Mouse (Mus musculus): Measurements from ENCODE around the gene Celf5. TPM values are rescaled to one million over a fixed set of nuclear protein-coding genes. Genes with fewer than 3 reads are reported as not detected.

Gene Celf5
- polyA plus RNA-seq, 1 experiment from 2014 or later = 37.1 TPM

DNA sequence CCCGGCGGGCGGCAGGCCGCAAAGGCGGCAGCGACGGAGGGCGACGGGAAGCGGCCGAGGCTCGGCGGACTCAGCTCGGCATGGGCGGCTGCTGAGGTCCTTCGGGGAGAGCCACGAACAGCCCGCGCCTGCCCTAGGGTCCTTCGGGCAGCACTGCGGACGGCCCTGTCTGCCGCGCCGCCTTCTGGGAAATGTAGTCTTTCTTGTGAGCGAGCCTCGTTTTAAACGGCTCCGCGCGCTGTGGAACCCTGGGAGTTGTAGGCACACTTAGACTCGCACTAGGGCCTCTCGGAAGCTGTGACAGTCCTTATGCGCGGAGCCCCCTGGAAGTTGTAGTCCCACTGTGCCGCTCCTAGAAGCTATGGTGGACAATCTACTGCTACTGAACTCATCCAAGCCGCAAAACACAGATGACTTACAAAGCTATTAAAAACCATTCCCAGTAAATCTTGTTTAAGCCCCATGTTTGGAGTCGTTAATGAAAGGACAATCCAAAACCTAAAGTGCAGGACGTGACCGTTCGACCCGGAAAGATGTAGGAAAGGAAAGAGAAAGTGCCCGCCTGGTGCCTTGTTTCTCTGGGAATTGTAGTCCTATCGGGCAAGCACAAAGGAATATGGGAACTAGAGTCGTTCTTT is 13.9 kb upstream of the Celf5 start, which contains the start of gene Ncln:
Gene Ncln (minus strand): TSS at position 129 of the 638 bp plus-strand sequence.
- H3K4me2 ChIP-seq = peak within 1 kb of the TSS; percentile 92
- peak within 1 kb of the TSS; percentile 78 for H3K9ac ChIP-seq
- peaks cover 27% of the 10 kb centered on the region for H3K4me1 ChIP-seq
- peaks cover 21% of the 10 kb centered on the region for H3K36me3 ChIP-seq (replicated peaks)
- H3K4me3 ChIP-seq (replicated peaks) = peak within 1 kb of the TSS; percentile 73
- under 1% methylated on average over 45 of the region's 45 CpGs for WGBS
- ATAC-seq (ENCODE audit: low FRiP score) = peak; percentile 96
- no peaks in the 10 kb centered on the region for H3K9me3 ChIP-seq
- H3K27ac ChIP-seq = peak within 1 kb of the TSS; percentile 50; the same call in 1 of the 2 replicates
- H3K27me3 ChIP-seq = no peaks in the 10 kb centered on the region

DNA sequence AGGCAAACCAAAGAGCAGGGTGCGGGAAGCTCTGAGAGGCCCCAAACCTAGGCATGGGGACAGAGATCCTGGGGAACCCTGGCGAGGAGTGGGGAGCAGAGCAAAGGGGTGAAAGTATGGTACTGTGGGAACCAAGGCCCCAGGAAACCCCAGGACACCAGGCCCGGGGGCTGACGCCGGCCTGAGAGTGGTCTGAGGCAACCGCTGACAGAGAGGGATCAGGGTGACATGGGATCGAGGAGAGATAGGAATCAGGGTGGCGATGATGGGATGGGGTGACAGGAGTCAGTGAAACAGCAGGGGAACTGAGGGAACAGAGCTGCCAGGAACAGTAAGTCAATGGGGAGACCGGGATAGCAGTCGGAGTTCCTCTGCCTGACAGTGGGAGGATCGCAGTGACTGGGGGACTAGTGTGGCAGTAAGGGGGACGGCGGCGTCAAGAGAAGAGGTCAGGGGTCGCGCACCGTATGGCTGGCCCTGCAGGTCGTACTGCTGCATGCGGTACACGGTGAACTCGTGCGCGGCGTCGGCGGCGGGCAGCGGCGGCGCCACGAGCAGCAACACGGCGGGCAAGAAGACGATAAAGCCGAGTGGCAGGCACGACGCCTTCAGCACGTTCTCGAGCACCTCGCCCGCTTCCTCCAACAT is 13.2 kb upstream of the Celf5 start:
- peaks cover 28% of the 10 kb centered on the region for H3K36me3 ChIP-seq (replicated peaks)
- no peaks in the 10 kb centered on the region for H3K27me3 ChIP-seq
- no peaks in the 10 kb centered on the region for H3K9me3 ChIP-seq
- peak; percentile 42 for ATAC-seq (ENCODE audit: low FRiP score)
- H3K4me3 ChIP-seq (replicated peaks) = peak overlapping the region; percentile 73
- H3K4me1 ChIP-seq = peaks cover 27% of the 10 kb centered on the region
- peak overlapping the region; percentile 78 for H3K9ac ChIP-seq
- 0 out of 2 replicates have a peak overlapping the region, but pooled peaks have one; percentile 47 for H3K27ac ChIP-seq
- WGBS = 2% methylated on average over 41 of the region's 41 CpGs
- peak overlapping the region; percentile 92 for H3K4me2 ChIP-seq

DNA sequence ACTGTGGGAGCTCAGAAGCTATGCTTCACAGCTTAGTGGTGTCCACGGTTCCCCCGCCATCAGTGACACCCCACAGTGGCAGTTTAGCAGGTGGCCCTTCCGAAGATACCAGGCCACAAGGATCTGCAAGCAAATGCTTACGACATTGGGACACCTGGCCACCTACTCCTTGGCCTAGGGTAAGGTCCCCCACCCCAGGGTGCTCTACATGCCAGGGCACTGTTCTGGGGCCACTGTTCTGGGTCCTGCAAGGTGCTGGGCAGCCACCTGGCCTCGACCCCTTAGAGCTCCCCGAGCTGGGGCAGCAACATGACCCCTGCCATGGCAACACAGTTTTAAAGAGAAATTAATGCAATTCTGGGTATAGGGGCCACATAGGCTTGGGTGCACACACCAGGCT is 12.6 kb upstream of the Celf5 start:
- H3K4me1 ChIP-seq = peaks cover 27% of the 10 kb centered on the region
- peak overlapping the region; percentile 78 for H3K9ac ChIP-seq
- peak overlapping the region; percentile 92 for H3K4me2 ChIP-seq
- H3K9me3 ChIP-seq = no peaks in the 10 kb centered on the region
- no peaks in the 10 kb centered on the region for H3K27me3 ChIP-seq
- H3K36me3 ChIP-seq (replicated peaks) = peaks cover 34% of the 10 kb centered on the region
- no peak overlapping the region for H3K27ac ChIP-seq
- ATAC-seq (ENCODE audit: low FRiP score) = no peak
- H3K4me3 ChIP-seq (replicated peaks) = peak overlapping the region; percentile 73
- 83% methylated on average over 6 of the region's 6 CpGs for WGBS

DNA sequence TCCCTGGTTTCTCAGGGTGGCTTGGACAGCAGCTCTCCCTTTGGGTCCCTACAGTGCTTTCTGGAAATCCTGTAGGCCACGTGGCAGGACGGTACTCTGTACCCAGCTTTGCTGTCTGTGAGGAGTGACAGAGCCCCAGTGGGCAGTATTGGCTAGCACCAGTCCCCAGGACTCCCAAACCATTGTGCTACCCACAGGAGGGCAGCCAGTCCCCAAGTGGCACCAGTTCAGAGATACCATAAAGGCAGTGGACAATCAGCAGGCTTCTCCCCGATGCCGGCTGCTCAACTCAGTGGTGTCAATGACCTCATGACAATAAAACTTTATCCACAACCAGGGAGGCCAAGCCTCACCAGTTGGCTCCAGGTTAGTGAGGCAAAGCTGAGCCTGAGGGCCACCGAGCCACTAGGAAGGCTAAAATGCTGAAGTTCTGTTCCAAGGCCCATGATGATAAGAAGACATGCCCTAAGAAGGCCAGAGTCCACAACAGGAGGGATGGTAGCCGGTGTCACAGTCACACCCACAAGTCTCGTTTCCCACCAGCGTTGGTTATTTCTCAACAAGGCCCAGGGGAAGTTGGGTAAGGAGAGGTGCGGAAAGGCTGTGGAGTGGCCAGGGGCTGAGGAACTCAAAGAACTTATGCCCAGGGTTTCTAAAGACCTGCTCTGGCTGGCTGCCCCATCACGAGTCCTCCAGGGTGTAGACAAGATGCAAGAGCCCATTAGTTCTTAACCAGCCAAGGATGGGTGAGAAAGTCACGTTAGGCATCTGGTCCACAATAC is 11.9 kb upstream of the Celf5 start:
- peak overlapping the region; percentile 73; the same call in 1 of the 2 replicates for H3K4me3 ChIP-seq (replicated peaks)
- no peak overlapping the region for H3K27ac ChIP-seq
- H3K9me3 ChIP-seq = no peaks in the 10 kb centered on the region
- peaks cover 41% of the 10 kb centered on the region for H3K36me3 ChIP-seq (replicated peaks)
- H3K4me2 ChIP-seq = peak overlapping the region; percentile 92
- H3K27me3 ChIP-seq = no peaks in the 10 kb centered on the region
- H3K4me1 ChIP-seq = peaks cover 27% of the 10 kb centered on the region
- WGBS = 89% methylated on average over 11 of the region's 11 CpGs
- no peak for ATAC-seq (ENCODE audit: low FRiP score)
- H3K9ac ChIP-seq = peak overlapping the region; percentile 21; the same call in 1 of the 2 replicates

DNA sequence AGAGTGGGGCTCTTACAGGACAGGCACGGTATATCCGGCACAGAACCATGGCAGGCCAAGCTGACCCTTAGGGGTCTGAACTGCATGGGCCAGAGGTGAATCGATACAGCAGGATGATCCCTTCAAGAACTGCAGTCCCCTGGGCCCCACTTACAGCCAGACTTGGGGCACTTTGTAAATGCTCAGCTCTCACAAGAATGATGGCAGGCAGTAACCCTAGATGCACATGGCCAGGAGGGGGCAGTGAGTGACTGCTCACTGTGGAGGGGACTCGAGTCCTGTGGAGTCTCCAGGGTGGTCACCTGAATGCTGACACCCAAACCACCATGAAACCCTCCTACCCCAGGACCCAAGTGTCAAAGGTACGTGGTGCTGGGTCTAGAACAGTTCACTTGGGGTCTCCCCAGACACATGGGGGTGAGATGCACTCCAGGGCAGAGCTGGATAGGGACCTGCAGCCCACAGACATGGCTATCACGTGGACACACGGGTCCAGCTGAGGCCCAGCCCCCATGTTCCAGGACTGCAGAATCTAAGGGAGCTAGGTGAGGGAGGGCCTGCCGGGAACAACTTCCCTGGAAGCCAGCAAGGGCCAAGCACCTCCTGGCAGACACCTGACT is 11.2 kb upstream of the Celf5 start:
- H3K4me2 ChIP-seq = no peak overlapping the region
- peaks cover 27% of the 10 kb centered on the region for H3K4me1 ChIP-seq
- H3K36me3 ChIP-seq (replicated peaks) = peaks cover 48% of the 10 kb centered on the region
- no peak overlapping the region for H3K27ac ChIP-seq
- no peak overlapping the region for H3K9ac ChIP-seq
- 88% methylated on average over 8 of the region's 8 CpGs for WGBS
- no peak overlapping the region for H3K4me3 ChIP-seq (replicated peaks)
- H3K27me3 ChIP-seq = no peaks in the 10 kb centered on the region
- no peaks in the 10 kb centered on the region for H3K9me3 ChIP-seq
- no peak for ATAC-seq (ENCODE audit: low FRiP score)

GRCm38 (mm10) chr10:81492606-81493240 is 10.2 kb upstream of the Celf5 start:
- no peaks in the 10 kb centered on the region for H3K27me3 ChIP-seq
- H3K9ac ChIP-seq = no peak overlapping the region
- H3K27ac ChIP-seq = no peak overlapping the region
- H3K4me1 ChIP-seq = peaks cover 27% of the 10 kb centered on the region
- no peaks in the 10 kb centered on the region for H3K9me3 ChIP-seq
- H3K4me2 ChIP-seq = no peak overlapping the region
- peaks cover 58% of the 10 kb centered on the region for H3K36me3 ChIP-seq (replicated peaks)
- H3K4me3 ChIP-seq (replicated peaks) = no peak overlapping the region
- no peak for ATAC-seq (ENCODE audit: low FRiP score)
- WGBS = 86% methylated on average over 11 of the region's 11 CpGs

- ATAC-seq (ENCODE audit: low FRiP score) = no peak
- H3K27ac ChIP-seq = no peak overlapping the region
- H3K4me3 ChIP-seq (replicated peaks) = no peak overlapping the region
- no peaks in the 10 kb centered on the region for H3K9me3 ChIP-seq
- no peak overlapping the region for H3K4me2 ChIP-seq
- peaks cover 75% of the 10 kb centered on the region for H3K36me3 ChIP-seq (replicated peaks)
- no peak overlapping the region for H3K9ac ChIP-seq
- H3K27me3 ChIP-seq = no peaks in the 10 kb centered on the region
- H3K4me1 ChIP-seq = peaks cover 19% of the 10 kb centered on the region
- 95% methylated on average over 9 of the region's 9 CpGs for WGBS
These were observed 8.5 kb upstream of the Celf5 start for GRCm38 (mm10) chr10:81491018-81491417.

DNA sequence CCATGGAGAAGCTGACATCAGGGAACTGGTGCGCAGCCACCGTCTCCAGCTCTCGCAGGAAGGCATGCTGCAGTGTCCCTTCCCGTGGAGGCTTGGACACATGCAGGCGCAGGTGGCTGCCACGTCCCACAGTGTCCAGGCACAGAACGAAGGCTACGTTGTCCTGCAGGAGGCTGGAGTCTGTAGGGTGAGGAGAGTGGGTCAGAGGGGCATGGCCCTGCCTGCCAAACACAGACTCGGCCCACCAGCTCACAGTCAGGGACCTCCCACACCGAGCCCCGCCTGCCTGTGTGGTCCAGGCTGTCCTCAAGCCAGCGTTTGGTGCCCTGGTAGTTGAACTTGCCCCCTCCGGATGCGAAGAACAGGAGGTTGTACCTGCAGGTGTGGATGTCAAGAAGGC is 7.4 kb upstream of the Celf5 start:
- Histone ChIP-seq H3K27me3 (no peaks in the 10 kb centered on the region), H3K4me1 (peaks cover 16% of the 10 kb centered on the region), H3K4me3 (replicated peaks) (no peak overlapping the region), H3K9ac (no peak overlapping the region), H3K27ac (no peak overlapping the region), H3K4me2 (no peak overlapping the region), H3K36me3 (replicated peaks) (peaks cover 76% of the 10 kb centered on the region), H3K9me3 (no peaks in the 10 kb centered on the region)
- ATAC-seq (ENCODE audit: low FRiP score) = no peak
- WGBS = 84% methylated on average over 14 of the region's 14 CpGs

DNA sequence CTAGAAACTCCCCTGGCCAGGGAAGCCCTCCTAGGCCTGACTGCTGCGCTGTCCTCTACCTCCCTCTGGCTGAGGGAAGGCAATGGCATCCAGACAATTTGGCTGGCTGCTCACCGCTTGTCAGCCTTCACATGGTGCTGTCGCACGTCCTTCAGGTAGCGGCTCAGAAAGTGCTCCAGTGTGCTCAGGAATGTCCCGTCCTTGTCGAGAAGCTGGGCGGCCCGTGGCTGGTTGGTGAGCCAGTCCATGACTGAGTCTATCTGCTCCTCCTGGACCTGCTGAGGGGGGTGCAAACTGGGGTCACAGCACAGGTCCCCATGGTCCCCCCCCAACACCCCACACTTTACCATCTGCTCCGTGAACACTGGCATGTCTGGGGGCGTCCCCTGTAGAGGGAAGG is 5.6 kb upstream of the Celf5 start:
- no peak overlapping the region for H3K9ac ChIP-seq
- H3K27ac ChIP-seq = no peak overlapping the region
- WGBS = 90% methylated on average over 11 of the region's 11 CpGs
- H3K36me3 ChIP-seq (replicated peaks) = peaks cover 72% of the 10 kb centered on the region
- H3K9me3 ChIP-seq = no peaks in the 10 kb centered on the region
- peaks cover 10% of the 10 kb centered on the region for H3K4me1 ChIP-seq
- H3K4me2 ChIP-seq = no peak overlapping the region
- H3K27me3 ChIP-seq = no peaks in the 10 kb centered on the region
- no peak overlapping the region for H3K4me3 ChIP-seq (replicated peaks)
- ATAC-seq (ENCODE audit: low FRiP score) = no peak

DNA sequence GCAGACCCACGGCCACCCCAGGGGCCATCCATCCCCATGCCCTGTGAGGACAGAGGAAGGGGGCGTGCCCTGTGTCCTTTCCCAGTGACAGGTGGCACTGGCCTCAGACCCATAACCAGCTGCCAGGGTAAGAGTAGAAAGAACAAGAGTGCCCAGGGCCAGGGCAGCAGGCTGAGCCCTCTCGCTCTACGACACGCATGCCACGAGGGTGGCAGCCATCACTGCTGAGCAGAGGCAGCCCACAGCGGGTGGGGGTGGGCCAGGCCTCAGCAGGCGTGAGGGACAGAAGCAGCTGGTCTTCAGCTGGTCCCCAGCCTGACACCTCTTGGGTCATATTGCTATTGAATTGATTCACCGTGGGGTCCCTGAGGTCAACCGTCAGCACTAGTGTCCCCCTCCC is 4.0 kb upstream of the Celf5 start:
- H3K9ac ChIP-seq = no peak overlapping the region
- WGBS = 85% methylated on average over 10 of the region's 10 CpGs
- peaks cover 20% of the 10 kb centered on the region for H3K4me1 ChIP-seq
- no peak overlapping the region for H3K27ac ChIP-seq
- no peak overlapping the region for H3K4me2 ChIP-seq
- no peaks in the 10 kb centered on the region for H3K9me3 ChIP-seq
- peaks cover 56% of the 10 kb centered on the region for H3K36me3 ChIP-seq (replicated peaks)
- H3K27me3 ChIP-seq = peaks cover 10% of the 10 kb centered on the region
- H3K4me3 ChIP-seq (replicated peaks) = no peak overlapping the region
- no peak for ATAC-seq (ENCODE audit: low FRiP score)

GRCm38 (mm10) chr10:81485479-81486018 is 3.0 kb upstream of the Celf5 start:
- H3K27ac ChIP-seq = 0 out of 2 replicates have a peak overlapping the region, but pooled peaks have one; percentile 75
- no peaks in the 10 kb centered on the region for H3K9me3 ChIP-seq
- no peak overlapping the region for H3K4me3 ChIP-seq (replicated peaks)
- 78% methylated on average over 7 of the region's 7 CpGs for WGBS
- no peak overlapping the region for H3K9ac ChIP-seq
- H3K36me3 ChIP-seq (replicated peaks) = peaks cover 46% of the 10 kb centered on the region
- peaks cover 28% of the 10 kb centered on the region for H3K4me1 ChIP-seq
- H3K4me2 ChIP-seq = no peak overlapping the region
- no peak for ATAC-seq (ENCODE audit: low FRiP score)
- H3K27me3 ChIP-seq = peaks cover 19% of the 10 kb centered on the region
